Mouse (Mus musculus) CH12.LX (cell line): ENCODE data around the gene Adgra1. TPM values are rescaled to one million over a fixed set of nuclear protein-coding genes. Genes with fewer than 3 reads are reported as not detected.

Experiments used
- DNase-seq: peaks from one replicate; pipeline ENCODE4 v3.0.0-alpha.2; 2013; ENCODE audit errors: extremely low read depth
- H3K27ac ChIP-seq: 2 replicates; pipeline ENCODE4 v1.5.1; 2012; ENCODE audit warnings: low read depth, mild to moderate bottlenecking, control low read depth, moderate library complexity; ENCODE audit not compliant: insufficient read depth
- H3K27me3 ChIP-seq: replicated peaks from 2 replicates; pipeline ENCODE3; 2012; ENCODE audit warnings: inconsistent platforms
- H3K36me3 ChIP-seq, 2 experiments: replicated peaks in 1 of 2; 2 replicates each; pipeline versions ENCODE3 to v1.6.1; 2012; ENCODE audit warnings: inconsistent platforms in 1 of 2, low read length in 1 of 2, mild to moderate bottlenecking in 1 of 2, mixed read lengths in 1 of 2, moderate library complexity in 1 of 2; ENCODE audit not compliant: control insufficient read depth in 1 of 2, insufficient read depth in 1 of 2
- H3K4me1 ChIP-seq, 2 experiments: 2 replicates each; pipeline ENCODE4 v1.6.1; 2012; ENCODE audit warnings: inconsistent platforms in 1 of 2, moderate library complexity in 1 of 2; ENCODE audit not compliant: insufficient read depth in 2 of 2, control insufficient read depth in 1 of 2
- H3K4me2 ChIP-seq: 2 replicates; pipeline ENCODE4 v1.6.1; 2012; ENCODE audit warnings: low read depth, mild to moderate bottlenecking, control low read depth; ENCODE audit not compliant: poor library complexity, insufficient read depth, severe bottlenecking
- H3K4me3 ChIP-seq, 3 experiments: fragments of 150-350 bp in 1 of 3; sonication (generic) in 1 of 3; replicated peaks in 1 of 3; 2 replicates each; pipeline versions ENCODE3 to v1.5.1; 2011 to 2012; ENCODE audit warnings: low read depth in 2 of 3, low read length in 2 of 3, mild to moderate bottlenecking in 2 of 3, moderate library complexity in 2 of 3, control low read depth in 1 of 3, improper control_type of control experiment in 1 of 3, inconsistent platforms in 1 of 3, mixed read lengths in 1 of 3; ENCODE audit not compliant: poor library complexity in 1 of 3
- H3K79me2 ChIP-seq: replicated peaks from 2 replicates; pipeline ENCODE4 v1.6.1; 2012; ENCODE audit warnings: mild to moderate bottlenecking, moderate library complexity; ENCODE audit not compliant: control insufficient read depth, poor library complexity, insufficient read depth, severe bottlenecking; ENCODE audit errors: extremely low read depth
- H3K9ac ChIP-seq: 2 replicates; pipeline ENCODE4 v1.6.1; 2012; ENCODE audit warnings: low read depth, mild to moderate bottlenecking, control low read depth, moderate library complexity; ENCODE audit not compliant: insufficient read depth
- H3K9me3 ChIP-seq: replicated peaks from 2 replicates; pipeline ENCODE3; 2012; ENCODE audit warnings: low read length, inconsistent platforms, mixed read lengths
- BHLHE40 ChIP-seq: IDR thresholded peaks from 2 replicates; pipeline ENCODE4 v1.6.1; 2011; ENCODE audit warnings: mild to moderate bottlenecking, low read depth, low read length, improper control_type of control experiment
- CHD1 ChIP-seq: IDR thresholded peaks from 2 replicates; pipeline ENCODE4 v1.6.1; 2012; ENCODE audit warnings: low read depth, low read length, improper control_type of control experiment, inconsistent platforms
- CHD2 ChIP-seq: IDR thresholded peaks from 2 replicates; pipeline ENCODE4 v1.6.1; 2011; ENCODE audit warnings: low read length, improper control_type of control experiment
- CTCF ChIP-seq, 2 experiments: IDR thresholded peaks in 1 of 2; conservative IDR thresholded peaks in 1 of 2; 2 replicates each; pipeline ENCODE4 v1.5.1; 2011 to 2012; ENCODE audit warnings: low read depth in 2 of 2, low read length in 2 of 2, improper control_type of control experiment in 1 of 2, inconsistent platforms in 1 of 2, mild to moderate bottlenecking in 1 of 2, moderate library complexity in 1 of 2
- E2F4 ChIP-seq: IDR thresholded peaks from 2 replicates; pipeline ENCODE4 v1.6.1; 2011; ENCODE audit warnings: low read depth, low read length, improper control_type of control experiment; ENCODE audit not compliant: insufficient replicate concordance
- ELF1 ChIP-seq: IDR thresholded peaks from 2 replicates; pipeline ENCODE4 v1.6.1; 2014; ENCODE audit warnings: low read depth, mild to moderate bottlenecking, inconsistent platforms, low read length, improper control_type of control experiment
- EP300 ChIP-seq: IDR thresholded peaks from 2 replicates; pipeline ENCODE4 v1.6.1; 2011; ENCODE audit warnings: low read length, improper control_type of control experiment
- ETS1 ChIP-seq: conservative IDR thresholded peaks from 2 replicates; pipeline ENCODE4 v1.6.1; 2012; ENCODE audit warnings: low read depth, mild to moderate bottlenecking, inconsistent platforms, low read length, improper control_type of control experiment, moderate library complexity
- GABPA ChIP-seq: IDR thresholded peaks from 2 replicates; pipeline ENCODE4 v1.6.1; 2012; ENCODE audit warnings: low read depth, low read length, improper control_type of control experiment, inconsistent platforms; ENCODE audit not compliant: insufficient replicate concordance
- MAFK ChIP-seq: IDR thresholded peaks from 2 replicates; pipeline ENCODE4 v1.6.1; 2011; ENCODE audit warnings: low read length, improper control_type of control experiment; ENCODE audit not compliant: insufficient replicate concordance
- MAX ChIP-seq: IDR thresholded peaks from 2 replicates; pipeline ENCODE4 v1.6.1; 2011; ENCODE audit warnings: low read length, improper control_type of control experiment
- MEF2A ChIP-seq: IDR thresholded peaks from 2 replicates; pipeline ENCODE4 v1.6.1; 2014; ENCODE audit warnings: low read depth, mild to moderate bottlenecking, inconsistent platforms, low read length, improper control_type of control experiment, borderline replicate concordance
- MXI1 ChIP-seq: IDR thresholded peaks from 2 replicates; pipeline ENCODE4 v1.6.1; 2011; ENCODE audit warnings: mild to moderate bottlenecking, low read depth, low read length, improper control_type of control experiment
- NELFE ChIP-seq: IDR thresholded peaks from 2 replicates; pipeline ENCODE4 v1.6.1; 2011; ENCODE audit warnings: low read depth, low read length, improper control_type of control experiment
- PAX5 ChIP-seq: IDR thresholded peaks from 2 replicates; pipeline ENCODE4 v1.6.1; 2012; ENCODE audit warnings: low read length, inconsistent platforms, mixed read lengths
- POLR2A ChIP-seq: IDR thresholded peaks from 2 replicates; pipeline ENCODE4 v1.6.1; 2011; ENCODE audit warnings: low read depth, mild to moderate bottlenecking, improper control_type of control experiment, low read length
- POLR2AphosphoS2 ChIP-seq: IDR thresholded peaks from 2 replicates; pipeline ENCODE4 v1.6.1; 2011; ENCODE audit warnings: low read depth, low read length, improper control_type of control experiment
- RAD21 ChIP-seq: IDR thresholded peaks from 2 replicates; pipeline ENCODE4 v1.6.1; 2011; ENCODE audit warnings: low read depth, mild to moderate bottlenecking, low read length, improper control_type of control experiment, moderate library complexity
- RCOR1 ChIP-seq: conservative IDR thresholded peaks from 2 replicates; pipeline ENCODE4 v1.6.1; 2012; ENCODE audit warnings: low read depth, mild to moderate bottlenecking, inconsistent platforms, low read length, improper control_type of control experiment
- SIN3A ChIP-seq: IDR thresholded peaks from 2 replicates; pipeline ENCODE4 v1.6.1; 2012; ENCODE audit warnings: low read length, improper control_type of control experiment, inconsistent platforms
- SMC3 ChIP-seq: IDR thresholded peaks from 2 replicates; pipeline ENCODE4 v1.6.1; 2011; ENCODE audit warnings: low read depth, low read length, improper control_type of control experiment
- TBP ChIP-seq: conservative IDR thresholded peaks from 2 replicates; pipeline ENCODE4 v1.6.1; 2011; ENCODE audit warnings: low read depth, low read length, improper control_type of control experiment
- UBTF ChIP-seq: IDR thresholded peaks from 2 replicates; pipeline ENCODE4 v1.6.1; 2012; ENCODE audit warnings: low read depth, mild to moderate bottlenecking, inconsistent platforms, low read length, improper control_type of control experiment, moderate library complexity
- USF1 ChIP-seq: IDR thresholded peaks from 2 replicates; pipeline ENCODE4 v1.6.1; 2014; ENCODE audit warnings: low read depth, mild to moderate bottlenecking, inconsistent platforms, low read length, improper control_type of control experiment
- USF2 ChIP-seq: conservative IDR thresholded peaks from 2 replicates; pipeline ENCODE4 v1.6.1; 2011; ENCODE audit warnings: low read depth, low read length, improper control_type of control experiment
- ZC3H11A ChIP-seq: IDR thresholded peaks from 2 replicates; pipeline ENCODE4 v1.6.1; 2012; ENCODE audit warnings: low read depth, mild to moderate bottlenecking, inconsistent platforms, low read length, improper control_type of control experiment
- ZKSCAN1 ChIP-seq: IDR thresholded peaks from 2 replicates; pipeline ENCODE4 v1.6.1; 2012; ENCODE audit warnings: low read depth, inconsistent platforms, low read length, improper control_type of control experiment, borderline replicate concordance
- ZNF384 ChIP-seq: IDR thresholded peaks from 2 replicates; pipeline ENCODE4 v1.6.1; 2012; ENCODE audit warnings: low read depth, low read length, improper control_type of control experiment, inconsistent platforms
- dilution Hi-C: fragments of 300-500 bp; cut with MboI; formaldehyde crosslinking; loops from 2 replicates; pipeline ENCODE4 v1.14.3; 2020; ENCODE audit warnings: low sequenced_read_pairs; ENCODE audit not compliant: extremely low pct_unique_long_range_greater_than_20kb, extremely low pct_ligation_motif_present
- in situ Hi-C: fragments of 300-500 bp; cut with MboI; formaldehyde crosslinking; loops from 3 replicates; pipeline ENCODE4 v1.14.3; 2019; ENCODE audit warnings: low sequenced_read_pairs, low pct_ligation_motif_present, low pct_unique_long_range_greater_than_20kb, mixed read lengths
- polyA plus RNA-seq: library from polyadenylated mRNA; unstranded; fragments of >175 nt; gene quantifications from 2 replicates; pipeline ENCODE4 v1.2.1, GENCODE M21; 2012; ENCODE audit warnings: low read depth; ENCODE audit not compliant: insufficient read length
- total RNA-seq, 2 experiments: library from RNA; depleted of rRNA; stranded (reverse); fragments of 300-350 nt in 1 of 2; fragments of >200 nt in 1 of 2; gene quantifications; 2 replicates each; pipeline ENCODE4 v1.2.3; 2012 to 2014

The Adgra1 gene
- total and polyA plus RNA-seq, 3 experiments, result not detected

DNA sequence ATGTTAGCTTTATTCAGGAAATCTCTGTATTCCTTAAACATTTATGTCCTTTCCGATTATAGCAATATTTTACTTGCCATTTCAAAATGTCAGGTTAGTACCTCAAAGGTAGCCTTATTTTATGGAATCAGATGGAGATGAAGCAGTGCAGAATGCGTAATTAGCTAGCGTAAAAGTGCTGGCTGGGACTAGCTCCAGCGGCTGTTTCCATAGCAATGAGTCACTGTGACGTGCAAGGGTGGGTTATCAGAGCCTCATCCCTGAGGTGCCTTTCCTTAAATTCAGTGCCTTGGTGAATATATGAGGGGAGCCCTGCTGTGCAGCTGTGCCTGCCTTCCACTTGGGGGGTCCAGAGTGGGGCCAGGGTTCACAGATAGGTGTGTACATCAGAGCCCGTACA is 17.1 kb downstream of the Adgra1 start:
- dilution Hi-C loops (no loop called here), in situ Hi-C loops (no loop called here)
- no peak for DNase-seq
- Histone ChIP-seq H3K4me2 (no peak overlapping the region), H3K9ac (no peak overlapping the region), H3K4me1 (no peaks in the 10 kb centered on the region), H3K36me3 (no peaks in the 10 kb centered on the region), H3K27ac (no peak overlapping the region), H3K27me3 (no peaks in the 10 kb centered on the region), H3K9me3 (no peaks in the 10 kb centered on the region), H3K79me2 (no peaks in the 10 kb centered on the region), H3K4me3 (no peak overlapping the region)
- TF ChIP-seq USF2 (no peak), GABPA (no peak), MXI1 (no peak), PAX5 (no peak), CTCF (conservative IDR thresholded peaks at IDR 0.05 in 1 of 2, IDR thresholded peaks at IDR 0.05 in 1 of 2; ENCODE audit: low read depth in 2 of 2, low read length in 2 of 2) (no peak), ELF1 (no peak), SMC3 (no peak), UBTF (no peak)

- Histone ChIP-seq H3K36me3 (no peaks in the 10 kb centered on the region), H3K9me3 (no peaks in the 10 kb centered on the region), H3K4me3 (no peak overlapping the region), H3K27ac (no peak overlapping the region), H3K4me1 (no peaks in the 10 kb centered on the region), H3K79me2 (no peaks in the 10 kb centered on the region), H3K9ac (no peak overlapping the region), H3K4me2 (no peak overlapping the region), H3K27me3 (no peaks in the 10 kb centered on the region)
- dilution Hi-C loops (no loop called here), in situ Hi-C loops (no loop called here)
- no peak for DNase-seq
- no peak for TF ChIP-seq MAX
- TF ChIP-seq ZNF384, result no peak
- no peak for TF ChIP-seq POLR2A
- TF ChIP-seq SMC3, result no peak
- no peak for TF ChIP-seq GABPA
- TF ChIP-seq MEF2A, result no peak
- no peak for TF ChIP-seq E2F4
These were observed 21.3 kb downstream of the Adgra1 start for GRCm38 (mm10) chr7:139855261-139855660.

DNA sequence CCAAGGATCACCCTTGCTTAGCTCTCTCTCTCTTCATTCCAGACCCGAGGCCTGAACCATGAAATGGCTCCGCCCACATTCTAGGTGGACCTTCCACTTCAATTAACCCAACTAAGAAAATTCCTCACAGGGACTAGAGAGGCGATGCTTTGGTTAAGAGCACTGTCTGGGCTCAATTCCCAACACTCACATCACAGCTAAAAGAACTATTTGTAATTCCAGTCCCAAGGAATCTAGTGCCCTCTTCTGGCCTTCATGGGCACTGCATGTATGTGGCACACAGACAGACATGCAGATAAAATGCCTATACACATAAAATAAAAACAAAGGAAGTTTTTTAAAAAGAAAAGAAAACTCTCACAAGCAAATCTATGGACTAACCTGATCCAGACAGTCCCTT is 27.4 kb downstream of the Adgra1 start:
- no peak overlapping the region for H3K4me3 ChIP-seq
- in situ Hi-C loops, result no loop called here
- TF ChIP-seq GABPA (no peak), ETS1 (no peak), TBP (no peak), CHD1 (no peak), USF1 (no peak), ELF1 (no peak), BHLHE40 (no peak), PAX5 (no peak), RAD21 (peak; percentile 92), ZKSCAN1 (no peak), MAFK (no peak), POLR2AphosphoS2 (no peak), SIN3A (no peak), CHD2 (no peak), ZC3H11A (peak; percentile 95), EP300 (no peak), NELFE (no peak), RCOR1 (no peak)

More for the DNA sequence above, 27.4 kb downstream of the Adgra1 start:
- no peaks in the 10 kb centered on the region for H3K9me3 ChIP-seq
- peaks cover 0 to 3% of the 10 kb centered on the region in 2 experiments; a peak in 2 of 4 replicates for H3K4me1 ChIP-seq
- dilution Hi-C loops, result no loop called here
- no peak overlapping the region for H3K27ac ChIP-seq
- no peaks in the 10 kb centered on the region for H3K36me3 ChIP-seq
- H3K4me2 ChIP-seq, result no peak overlapping the region
- no peak overlapping the region for H3K9ac ChIP-seq
- DNase-seq, result peak; percentile 73
- no peaks in the 10 kb centered on the region for H3K79me2 ChIP-seq
- peaks cover 9% of the 10 kb centered on the region for H3K27me3 ChIP-seq
